Mouse (Mus musculus) erythroblast, adult 5-6 weeks (primary cell): ENCODE results near the gene Slc9a6. TPM values are rescaled to one million over a fixed set of nuclear protein-coding genes. Genes with fewer than 3 reads are reported as not detected.

Source experiments
- total RNA-seq, 2 experiments: library from RNA; stranded (forward) in 1 of 2; stranded (reverse) in 1 of 2; fragments of 150-400 nt in 1 of 2; fragments of 200-764, 138-1000 nt in 1 of 2; gene quantifications; 2 replicates each; pipeline versions ENCODE4 v1.2.3 to v1.2.4; 2015 to 2017; ENCODE audit warnings: low replicate concordance in 2 of 2

Gene Slc9a6
- total RNA-seq, 2 experiments from 2014 or later, result 1.9 to 7.7 TPM

Other genes with a start within 250 kb of the Slc9a6 start
- not detected in 2 replicates for gene Smim10l2a, start 235.2 kb upstream of the Slc9a6 start, total RNA-seq (2015; ENCODE audit: low replicate concordance)
- gene Smim10l2a, start 235.2 kb upstream of the Slc9a6 start, total RNA-seq (2017; ENCODE audit: low replicate concordance), result not detected in 2 replicates
- not detected in 2 replicates for gene Gm2174, start 161.8 kb upstream of the Slc9a6 start, total RNA-seq (2015; ENCODE audit: low replicate concordance)
- gene Gm2174, start 161.8 kb upstream of the Slc9a6 start, total RNA-seq (2017; ENCODE audit: low replicate concordance), result 12.1 TPM in 1 of 2 replicates, not detected in the other
- gene Ints6l, start 154.9 kb upstream of the Slc9a6 start, total RNA-seq (2015; ENCODE audit: low replicate concordance), result 234 and 283 TPM in 2 replicates
- 177 and 200 TPM in 2 replicates for gene Ints6l, start 154.9 kb upstream of the Slc9a6 start, total RNA-seq (2017; ENCODE audit: low replicate concordance)
- gene Gm10477, start 85.0 kb upstream of the Slc9a6 start, total RNA-seq (2015; ENCODE audit: low replicate concordance), result not detected in 2 replicates
- 44.9 TPM in 1 of 2 replicates, not detected in the other for gene Gm10477, start 85.0 kb upstream of the Slc9a6 start, total RNA-seq (2017; ENCODE audit: low replicate concordance)
- not detected in 2 replicates for gene Gm648, start 60.2 kb upstream of the Slc9a6 start, total RNA-seq (2015; ENCODE audit: low replicate concordance)
- gene Gm648, start 60.2 kb upstream of the Slc9a6 start, total RNA-seq (2017; ENCODE audit: low replicate concordance), result 0.84 TPM in 1 of 2 replicates, not detected in the other
- 6.5 and 10.9 TPM in 2 replicates for gene Mmgt1, start 11.7 kb upstream of the Slc9a6 start, total RNA-seq (2015; ENCODE audit: low replicate concordance)
- gene Mmgt1, start 11.7 kb upstream of the Slc9a6 start, total RNA-seq (2017; ENCODE audit: low replicate concordance), result 5.9 and 6.8 TPM in 2 replicates
- gene Fhl1, start 122.0 kb downstream of the Slc9a6 start, total RNA-seq (2015; ENCODE audit: low replicate concordance), result not detected in 2 replicates
- gene Fhl1, start 122.0 kb downstream of the Slc9a6 start, total RNA-seq (2017; ENCODE audit: low replicate concordance), result 0.34 TPM in 1 of 2 replicates, not detected in the other
- not detected in 2 replicates for gene Map7d3, start 212.6 kb downstream of the Slc9a6 start, total RNA-seq (2015; ENCODE audit: low replicate concordance)
- 2.0 TPM in 1 of 2 replicates, not detected in the other for gene Map7d3, start 212.6 kb downstream of the Slc9a6 start, total RNA-seq (2017; ENCODE audit: low replicate concordance)